Mouse (Mus musculus): Measurements from ENCODE around the gene Antxr1.
A peak's percentile ranks its signal among the peaks of the same experiment; 100 is the strongest.

Gene Antxr1

GRCm38 (mm10) chr6:87183159-87183558, 152.5 kb downstream of the Antxr1 start:
- DNase-seq: peak; percentile 74

- DNase-seq: no peak
These were observed 152.9 kb downstream of the Antxr1 start for GRCm38 (mm10) chr6:87182736-87183135.

- no peak for DNase-seq
These were observed 164.2 kb downstream of the Antxr1 start for GRCm38 (mm10) chr6:87171461-87171860.

GRCm38 (mm10) chr6:87170875-87171274, 164.7 kb downstream of the Antxr1 start:
- no peak for DNase-seq

- no peak for DNase-seq
These were observed 165.3 kb downstream of the Antxr1 start for GRCm38 (mm10) chr6:87170277-87170676.

- DNase-seq: no peak
These were observed 167.6 kb downstream of the Antxr1 start for GRCm38 (mm10) chr6:87168021-87168420.

- DNase-seq: no peak
These were observed 168.8 kb downstream of the Antxr1 start for GRCm38 (mm10) chr6:87166673-87167305.

GRCm38 (mm10) chr6:87165536-87166311, 169.9 kb downstream of the Antxr1 start:
- DNase-seq: peak; percentile 59

GRCm38 (mm10) chr6:87161391-87162263, 174.0 kb downstream of the Antxr1 start:
- no peak for DNase-seq

- DNase-seq: no peak
These were observed 175.4 kb downstream of the Antxr1 start for GRCm38 (mm10) chr6:87160196-87160595.

- DNase-seq: no peak
These were observed 177.5 kb downstream of the Antxr1 start for GRCm38 (mm10) chr6:87158062-87158623.

- DNase-seq: no peak
These were observed 181.8 kb downstream of the Antxr1 start for GRCm38 (mm10) chr6:87153836-87154235.

- DNase-seq: no peak
These were observed 182.4 kb downstream of the Antxr1 start for GRCm38 (mm10) chr6:87153231-87153580.

GRCm38 (mm10) chr6:87152461-87153230, 183.0 kb downstream of the Antxr1 start:
- DNase-seq: no peak

GRCm38 (mm10) chr6:87151427-87151826, 184.2 kb downstream of the Antxr1 start:
- DNase-seq: no peak

GRCm38 (mm10) chr6:87150471-87150870, 185.2 kb downstream of the Antxr1 start:
- no peak for DNase-seq

GRCm38 (mm10) chr6:87147921-87148320, 187.7 kb downstream of the Antxr1 start:
- no peak for DNase-seq

GRCm38 (mm10) chr6:87143594-87143993, 192.0 kb downstream of the Antxr1 start:
- DNase-seq: no peak

- no peak for DNase-seq
These were observed 193.4 kb downstream of the Antxr1 start for GRCm38 (mm10) chr6:87142239-87142638.

GRCm38 (mm10) chr6:87139796-87140553, 195.6 kb downstream of the Antxr1 start:
- no peak for DNase-seq

- DNase-seq: no peak
These were observed 197.1 kb downstream of the Antxr1 start for GRCm38 (mm10) chr6:87138479-87138878.
